Comparison of ENCODE assay signal across 17 mouse cellular contexts in the genomic region with DNA sequence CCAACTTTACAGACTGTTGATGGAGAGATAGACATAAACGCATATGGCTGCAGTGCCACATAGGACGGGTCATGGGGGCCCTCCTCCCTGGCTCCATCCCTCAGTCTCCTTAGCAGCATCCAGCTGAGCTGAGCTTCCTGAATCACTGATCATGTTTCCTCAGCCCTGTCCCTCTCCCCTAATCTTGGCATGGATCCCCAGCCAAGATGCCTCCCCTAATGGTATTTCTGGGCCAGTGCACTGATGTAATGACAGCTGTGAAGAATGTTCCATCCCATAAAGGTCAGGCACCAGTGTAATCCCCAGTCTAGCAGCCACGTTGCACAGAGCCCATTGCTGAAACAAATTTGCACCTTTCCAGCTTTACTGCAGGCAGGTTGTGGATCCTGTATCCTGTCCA.
DNase-seq lines count a peak whose midpoint lies in the region; ATAC-seq and TF ChIP-seq lines count a peak whose summit lies in the region.
"Had no signal": no experiment of that assay in that cellular context is flagged by ENCODE, and none has a peak within 500 bp of the region (broad histone marks: within the 10 kb centered on the region; RNA-seq: fewer than 3 reads in every experiment).

No protein-coding gene starts in this region.

- TF ChIP-seq POLR2A in cerebellum, adult 2 months (IDR thresholded peaks at IDR 0.05; ENCODE audit: borderline replicate concordance, insufficient read depth, low read length), result no peak

- peak; percentile 45; the same call in 1 of the 2 replicates for ATAC-seq in midbrain, embryonic 13.5 days
- ATAC-seq in midbrain, embryonic 14.5 days (ENCODE audit: low FRiP score, low TSS enrichment), result no peak
- peak; percentile 42; the same call in 1 of the 2 replicates for ATAC-seq in hindbrain, embryonic 15.5 days (ENCODE audit: low FRiP score, low read depth)

- no peaks in the 10 kb centered on the region for H3K27me3 ChIP-seq in cerebellum, adult 2 months (ENCODE audit: control insufficient read depth, insufficient read depth, low read length)
- H3K27me3 ChIP-seq in midbrain, embryonic 13.5 days, result no peaks in the 10 kb centered on the region
- H3K27me3 ChIP-seq in midbrain, embryonic 14.5 days (ENCODE audit: control insufficient read depth, insufficient read depth, low read length), result no peaks in the 10 kb centered on the region
- H3K27me3 ChIP-seq in hindbrain, embryonic 15.5 days, result no peaks in the 10 kb centered on the region
- H3K27me3 ChIP-seq: embryonic facial prominence, embryonic 13.5 days; heart, embryonic 15.5 days; midbrain, embryonic 12.5 days; stomach, embryonic 15.5 days had no signal

- DNase-seq in cerebellum, postnatal 14 days, result peak; percentile 3 to 7
- DNase-seq in cerebellum, adult 2 months, result no peak
- DNase-seq in midbrain, embryonic 14.5 days, result no peak
- DNase-seq in gastrocnemius, postnatal 25 days, result no peak
- DNase-seq in urinary bladder, postnatal 14 days (ENCODE audit: low spot score), result no peak
- DNase-seq: heart, adult 2 months; kidney, adult 18-20 months; kidney, postnatal 10 days; lung, embryonic 14.5 days; lung, postnatal 4 days; thymus, adult 2 months had no signal

- no peak overlapping the region for H3K27ac ChIP-seq in cerebellum, adult 2 months (ENCODE audit: insufficient read depth, low read length)
- H3K27ac ChIP-seq in midbrain, embryonic 13.5 days, result no peak overlapping the region
- H3K27ac ChIP-seq in midbrain, embryonic 14.5 days (replicated peaks; ENCODE audit: low read depth, low read length), result no peak overlapping the region
- H3K27ac ChIP-seq in hindbrain, embryonic 15.5 days (replicated peaks), result no peak overlapping the region
- H3K27ac ChIP-seq: embryonic facial prominence, embryonic 13.5 days; heart, adult 2 months; heart, embryonic 15.5 days; midbrain, embryonic 12.5 days; stomach, embryonic 15.5 days had no signal

- no peak overlapping the region for H3K9ac ChIP-seq in midbrain, embryonic 13.5 days (replicated peaks)
- H3K9ac ChIP-seq in midbrain, embryonic 14.5 days (replicated peaks; ENCODE audit: low read length), result no peak overlapping the region
- no peak overlapping the region for H3K9ac ChIP-seq in hindbrain, embryonic 15.5 days
- H3K9ac ChIP-seq: embryonic facial prominence, embryonic 13.5 days; heart, embryonic 15.5 days; lung, embryonic 14.5 days; midbrain, embryonic 12.5 days; stomach, embryonic 15.5 days had no signal

- no peaks in the 10 kb centered on the region for H3K9me3 ChIP-seq in midbrain, embryonic 13.5 days
- H3K9me3 ChIP-seq in midbrain, embryonic 14.5 days (ENCODE audit: control insufficient read depth, low read length), result no peaks in the 10 kb centered on the region
- H3K9me3 ChIP-seq in hindbrain, embryonic 15.5 days, result no peaks in the 10 kb centered on the region
- H3K9me3 ChIP-seq: embryonic facial prominence, embryonic 13.5 days; heart, embryonic 15.5 days; midbrain, embryonic 12.5 days; stomach, embryonic 15.5 days had no signal

- TF ChIP-seq CTCF in cerebellum, adult 2 months (IDR thresholded peaks at IDR 0.05; ENCODE audit: borderline replicate concordance, insufficient read depth, low read depth, low read length), result no peak

- no peak overlapping the region for H3K4me2 ChIP-seq in midbrain, embryonic 13.5 days (replicated peaks)
- no peak overlapping the region for H3K4me2 ChIP-seq in midbrain, embryonic 14.5 days (ENCODE audit: low read length)
- H3K4me2 ChIP-seq in hindbrain, embryonic 15.5 days, result no peak overlapping the region
- H3K4me2 ChIP-seq: embryonic facial prominence, embryonic 13.5 days; heart, embryonic 15.5 days; lung, embryonic 14.5 days; midbrain, embryonic 12.5 days; stomach, embryonic 15.5 days had no signal

- no peak overlapping the region for H3K4me3 ChIP-seq in cerebellum, adult 2 months (replicated peaks; ENCODE audit: insufficient read depth, low read depth, low read length)
- H3K4me3 ChIP-seq in midbrain, embryonic 13.5 days (replicated peaks), result no peak overlapping the region
- no peak overlapping the region for H3K4me3 ChIP-seq in midbrain, embryonic 14.5 days (replicated peaks; ENCODE audit: low read depth, low read length)
- H3K4me3 ChIP-seq in hindbrain, embryonic 15.5 days, result no peak overlapping the region
- H3K4me3 ChIP-seq: embryonic facial prominence, embryonic 13.5 days; heart, adult 2 months; heart, embryonic 15.5 days; midbrain, embryonic 12.5 days; stomach, embryonic 15.5 days had no signal

- 20% methylated on average over 3 of the region's 3 CpGs for WGBS in cerebellum, adult 2 months
- WGBS in midbrain, embryonic 13.5 days, result 71% methylated on average over 3 of the region's 3 CpGs
- WGBS in midbrain, embryonic 14.5 days, result 63% methylated on average over 3 of the region's 3 CpGs
- WGBS in hindbrain, embryonic 15.5 days, result 52% methylated on average over 3 of the region's 3 CpGs

- H3K36me3 ChIP-seq in midbrain, embryonic 13.5 days, result no peaks in the 10 kb centered on the region
- H3K36me3 ChIP-seq in midbrain, embryonic 14.5 days (ENCODE audit: control insufficient read depth, insufficient read depth, low read length), result no peaks in the 10 kb centered on the region
- no peaks in the 10 kb centered on the region for H3K36me3 ChIP-seq in hindbrain, embryonic 15.5 days
- H3K36me3 ChIP-seq: embryonic facial prominence, embryonic 13.5 days; heart, embryonic 15.5 days; midbrain, embryonic 12.5 days; stomach, embryonic 15.5 days had no signal

- H3K4me1 ChIP-seq in cerebellum, adult 2 months (ENCODE audit: control insufficient read depth, insufficient read depth, low read length), result no peaks in the 10 kb centered on the region
- no peaks in the 10 kb centered on the region for H3K4me1 ChIP-seq in midbrain, embryonic 13.5 days (replicated peaks)
- no peaks in the 10 kb centered on the region for H3K4me1 ChIP-seq in midbrain, embryonic 14.5 days (ENCODE audit: control insufficient read depth, insufficient read depth, low read length)
- H3K4me1 ChIP-seq in hindbrain, embryonic 15.5 days (replicated peaks), result no peaks in the 10 kb centered on the region
- H3K4me1 ChIP-seq: embryonic facial prominence, embryonic 13.5 days; heart, embryonic 15.5 days; midbrain, embryonic 12.5 days; stomach, embryonic 15.5 days had no signal

Comparison
In these comparisons a context has a peak if more than half of its experiments do, and no peak if none do; other contexts are left out.
1. DNase-seq: peak in cerebellum, postnatal 14 days (2 of 2); none in cerebellum, adult 2 months (0 of 2), midbrain, embryonic 14.5 days (single experiment), gastrocnemius, postnatal 25 days (single experiment) and urinary bladder, postnatal 14 days (single experiment).